Mouse (Mus musculus) megakaryocyte-erythroid progenitor cell, adult 5-6 weeks (primary cell): ENCODE results near the gene Msantd3. TPM values are rescaled to one million over a fixed set of nuclear protein-coding genes. Genes with fewer than 3 reads are reported as not detected.

Experiments
- ATAC-seq: replicated peaks from 2 replicates; pipeline ENCODE4 v1.8.0; 2016; ENCODE audit warnings: mild to moderate bottlenecking, inconsistent platforms; ENCODE audit not compliant: severe bottlenecking, poor library complexity, low FRiP score, low TSS enrichment
- total RNA-seq, 2 experiments: library from RNA; stranded (forward) in 1 of 2; stranded (reverse) in 1 of 2; fragments of 200-1000, 215-1000 nt in 1 of 2; fragments of >200 nt in 1 of 2; fragmentation: Nextera tagmentation in 1 of 2; gene quantifications; 2 replicates each; pipeline ENCODE4 v1.2.3; 2014 to 2017

Gene Msantd3
- total RNA-seq, 2 experiments from 2014 or later: 3.3 TPM; not detected in 1

DNA sequence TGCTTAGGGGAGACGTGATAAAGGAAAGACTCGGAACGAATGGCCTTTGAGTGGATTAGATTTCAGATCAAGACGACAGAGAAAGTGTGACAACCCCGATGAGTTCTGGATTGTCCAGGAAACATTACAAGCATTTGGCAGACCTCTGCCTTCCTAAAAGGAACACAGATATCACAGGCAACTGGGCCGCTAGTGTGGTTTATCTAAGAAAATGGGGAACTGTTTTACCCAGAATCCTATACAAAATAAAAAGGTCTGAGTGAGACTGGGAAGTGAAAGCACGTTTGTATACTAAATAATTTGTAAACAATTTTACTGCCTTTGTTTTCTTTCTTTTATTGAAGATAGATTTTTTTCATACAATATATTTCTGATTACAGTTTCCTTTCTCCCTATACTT lies 51.1 kb downstream of the Msantd3 start:
- ATAC-seq: no peak

DNA sequence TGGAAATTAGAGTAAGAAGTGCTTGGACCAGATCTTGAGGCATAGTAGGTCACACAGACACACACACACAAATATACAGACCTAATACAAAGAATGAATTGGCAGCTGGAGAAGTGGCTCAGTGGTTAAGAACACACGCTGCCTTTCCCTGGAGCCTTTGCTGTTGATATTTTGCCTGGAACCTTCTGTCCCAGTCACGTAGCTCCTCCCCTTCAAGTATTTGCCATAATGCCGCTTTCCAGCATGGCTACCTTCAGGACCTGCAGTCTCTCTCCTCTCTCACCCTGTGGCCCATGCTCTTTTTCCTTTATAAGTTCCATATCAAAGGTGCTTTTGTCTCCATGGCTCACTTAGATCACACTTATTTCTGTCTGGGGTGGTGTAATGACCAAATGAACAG lies 51.7 kb downstream of the Msantd3 start:
- no peak for ATAC-seq

DNA sequence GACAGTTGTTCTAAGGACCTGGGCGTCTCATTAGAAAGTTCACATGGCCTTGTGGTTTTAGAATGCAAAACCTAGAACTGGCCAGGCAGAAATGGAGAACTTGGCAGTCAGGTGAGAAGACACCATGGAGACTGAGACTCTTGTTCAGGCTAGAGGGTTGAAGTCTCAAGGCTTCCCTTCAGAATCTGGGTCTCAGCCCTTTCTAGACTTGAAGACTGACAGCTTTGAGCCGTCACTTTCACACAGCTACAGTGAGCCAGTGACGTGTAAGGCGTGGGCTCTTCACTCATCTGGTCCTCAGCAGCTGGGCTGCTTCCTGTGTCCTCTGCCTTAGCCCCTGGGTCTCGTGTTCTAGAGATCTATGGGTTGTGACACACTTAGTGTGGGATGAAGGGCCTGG lies 52.6 kb downstream of the Msantd3 start:
- no peak for ATAC-seq

DNA sequence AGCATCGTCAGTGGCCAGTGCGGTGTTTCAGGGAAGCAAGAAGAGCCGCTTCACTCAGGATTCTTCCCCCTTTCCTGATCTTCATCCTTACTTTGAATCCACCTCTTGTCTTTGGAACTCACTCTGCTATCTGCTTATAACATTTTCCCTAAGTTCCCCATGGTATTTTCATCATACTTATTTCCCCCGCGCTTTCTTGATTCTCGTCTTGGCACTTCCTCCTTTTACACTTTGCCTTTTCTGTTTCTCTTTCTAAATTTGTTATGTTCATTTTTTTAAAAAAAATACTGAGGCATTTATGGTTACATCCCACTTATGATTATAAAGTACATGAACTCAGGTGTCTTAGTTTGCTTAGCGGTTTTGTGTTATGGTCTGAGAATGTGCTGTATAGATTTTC lies 53.1 kb downstream of the Msantd3 start:
- no peak for ATAC-seq

DNA sequence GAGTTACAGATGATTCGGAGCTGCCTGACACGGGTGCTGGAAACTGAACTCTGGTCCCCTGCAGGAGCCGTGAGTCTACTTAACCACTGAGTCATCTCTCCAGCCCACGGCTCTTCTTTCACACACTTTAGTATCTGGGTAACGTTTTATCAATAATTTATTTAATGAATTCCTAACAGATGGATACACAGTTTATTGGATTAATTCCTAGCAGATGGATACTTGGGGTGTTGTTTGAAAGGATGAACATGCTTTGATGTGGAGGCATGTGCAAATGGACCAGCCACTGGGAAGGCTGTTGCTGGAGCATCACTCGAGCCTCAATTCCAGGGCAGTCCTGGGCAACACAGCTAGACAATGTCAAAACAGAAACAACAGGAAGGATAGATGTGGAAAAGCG lies 56.4 kb downstream of the Msantd3 start:
- ATAC-seq: no peak

DNA sequence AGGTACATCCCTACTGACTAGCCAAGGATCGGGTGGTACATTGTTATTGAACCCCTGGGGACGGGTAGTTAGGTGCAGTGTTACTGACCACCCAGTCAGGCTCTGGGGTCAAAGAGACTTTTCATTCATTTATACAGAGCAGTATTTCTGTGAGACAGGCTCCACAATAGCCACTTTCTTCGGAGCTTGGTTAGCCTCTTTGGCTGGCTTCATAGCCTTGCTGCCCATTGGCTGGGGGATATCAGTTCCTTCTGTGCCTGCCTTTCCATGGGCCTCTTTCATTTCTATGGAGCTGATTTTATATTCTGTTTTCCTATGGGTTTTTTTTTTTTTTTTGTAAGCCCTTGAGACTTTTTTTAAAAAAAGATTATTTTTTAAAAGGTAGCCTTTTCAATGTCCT lies 65.9 kb downstream of the Msantd3 start:
- no peak for ATAC-seq

DNA sequence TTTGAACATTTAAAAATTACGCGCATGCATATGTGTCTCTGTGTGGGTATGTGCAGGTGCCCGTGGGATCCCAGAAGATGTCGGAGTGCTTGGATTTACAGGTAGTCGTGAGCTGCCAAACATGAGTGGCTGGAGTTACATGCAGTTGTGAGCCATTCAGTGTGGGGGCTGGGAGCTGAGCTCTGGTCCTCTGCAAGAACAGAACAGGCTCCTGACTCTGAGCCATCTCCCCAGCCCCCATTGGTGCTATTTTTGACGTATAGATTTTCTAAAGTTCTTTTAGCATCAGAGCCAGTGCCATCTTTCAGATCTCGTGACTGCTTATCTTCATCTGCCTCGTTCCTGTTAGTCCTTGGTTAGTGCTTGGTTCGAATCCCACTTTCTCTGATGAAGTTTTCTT lies 69.8 kb downstream of the Msantd3 start:
- no peak for ATAC-seq

DNA sequence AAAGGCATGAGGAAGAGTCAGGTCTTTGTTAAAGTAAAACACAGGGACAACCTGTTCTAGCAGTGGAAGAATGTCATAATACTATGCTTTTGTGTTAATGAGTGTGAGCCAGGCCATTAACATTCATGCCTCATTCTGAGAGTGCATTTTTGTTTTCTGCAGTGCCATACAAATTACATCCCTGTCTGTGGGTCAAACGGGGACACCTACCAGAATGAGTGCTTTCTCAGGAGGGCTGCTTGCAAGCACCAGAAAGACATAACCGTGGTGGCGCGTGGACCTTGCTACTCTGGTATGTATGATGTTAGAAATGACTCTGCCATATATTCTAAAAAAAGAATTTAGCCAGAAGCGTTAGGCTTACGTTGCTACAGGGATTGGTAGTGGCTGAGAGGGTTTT lies 70.5 kb downstream of the Msantd3 start:
- ATAC-seq: no peak

Other genes with a start within 250 kb of the Msantd3 start
- 59.4 and 65.9 TPM in 2 replicates for gene Tex10, start 66.5 kb upstream of the Msantd3 start, total RNA-seq (2014; fragmentation: Nextera tagmentation)
- gene Tex10, start 66.5 kb upstream of the Msantd3 start, total RNA-seq (2017): 61.5 and 94.7 TPM in 2 replicates
- gene Tmeff1, start 45.2 kb downstream of the Msantd3 start, total RNA-seq (2014; fragmentation: Nextera tagmentation): not detected in 2 replicates
- 0.95 TPM in 1 of 2 replicates, not detected in the other for gene Tmeff1, start 45.2 kb downstream of the Msantd3 start, total RNA-seq (2017)
- gene Cavin4, start 123.6 kb downstream of the Msantd3 start, total RNA-seq (2014; fragmentation: Nextera tagmentation): not detected in 2 replicates
- gene Cavin4, start 123.6 kb downstream of the Msantd3 start, total RNA-seq (2017): not detected in 2 replicates